13 mouse cellular contexts compared by ENCODE assay signal in the genomic region with DNA sequence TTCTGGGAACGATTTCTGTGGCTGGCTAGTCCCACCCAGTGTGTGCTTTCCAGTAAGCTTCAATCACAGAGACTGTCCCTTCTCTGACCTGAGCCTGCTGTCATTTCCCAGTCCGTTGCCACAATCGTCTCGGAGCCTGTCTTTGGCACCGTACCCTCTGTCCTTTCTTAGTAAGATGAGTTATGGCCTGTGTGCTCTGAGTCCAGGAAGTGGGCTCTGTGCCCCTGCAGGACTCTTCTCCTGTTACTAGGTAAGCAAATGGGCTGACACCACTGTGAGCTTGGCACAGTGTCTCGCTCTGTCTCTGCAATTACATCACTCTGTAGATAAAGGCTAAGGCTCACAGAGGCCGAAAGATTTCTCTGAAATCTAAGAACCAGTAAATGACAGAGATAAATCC.
DNase-seq lines count a peak whose midpoint lies in the region; ATAC-seq and TF ChIP-seq lines count a peak whose summit lies in the region.
"Had no signal": no experiment of that assay in that cellular context is flagged by ENCODE, and none has a peak within 500 bp of the region (broad histone marks: within the 10 kb centered on the region; RNA-seq: fewer than 3 reads in every experiment).

No protein-coding gene starts in this region.

- H3K4me2 ChIP-seq in intestine, embryonic 16.5 days (ENCODE audit: low read depth, low read length), result no peak overlapping the region
- H3K4me2 ChIP-seq in hindbrain, embryonic 13.5 days, result no peak overlapping the region
- H3K4me2 ChIP-seq: liver, embryonic 12.5 days; midbrain, embryonic 11.5 days; neural tube, embryonic 15.5 days had no signal

- H3K36me3 ChIP-seq in intestine, embryonic 16.5 days (ENCODE audit: control insufficient read depth, insufficient read depth, low read length), result no peaks in the 10 kb centered on the region
- no peaks in the 10 kb centered on the region for H3K36me3 ChIP-seq in hindbrain, embryonic 13.5 days
- H3K36me3 ChIP-seq: liver, embryonic 12.5 days; neural tube, embryonic 15.5 days had no signal

- 56% methylated on average over 7 of the region's 7 CpGs for WGBS in intestine, embryonic 16.5 days
- 82% methylated on average over 7 of the region's 7 CpGs for WGBS in hindbrain, embryonic 13.5 days

- no peaks in the 10 kb centered on the region for H3K9me3 ChIP-seq in intestine, embryonic 16.5 days (ENCODE audit: control insufficient read depth, low read length)
- no peaks in the 10 kb centered on the region for H3K9me3 ChIP-seq in hindbrain, embryonic 13.5 days
- H3K9me3 ChIP-seq: liver, embryonic 12.5 days; neural tube, embryonic 15.5 days had no signal

- H3K4me1 ChIP-seq in intestine, embryonic 16.5 days (ENCODE audit: control insufficient read depth, insufficient read depth, low read length), result peaks cover 6% of the 10 kb centered on the region; the same call in 1 of the 2 replicates
- H3K4me1 ChIP-seq in hindbrain, embryonic 13.5 days (replicated peaks), result no peaks in the 10 kb centered on the region
- H3K4me1 ChIP-seq: liver, embryonic 12.5 days; neural tube, embryonic 15.5 days had no signal

- intact Hi-C loops in gastrocnemius, adult 2 months (cut with DNase I), result no loop called here
- intact Hi-C loops in left cerebral cortex, postnatal 14 days (cut with DNase I), result no loop called here

- ATAC-seq in intestine, embryonic 16.5 days, result peak; percentile 47
- no peak for ATAC-seq in hindbrain, embryonic 13.5 days (ENCODE audit: low FRiP score)
- ATAC-seq: liver, embryonic 12.5 days had no signal

- H3K4me3 ChIP-seq in gastrocnemius, adult 2 months, result no peak overlapping the region
- H3K4me3 ChIP-seq in intestine, embryonic 16.5 days (ENCODE audit: low read length), result no peak overlapping the region
- H3K4me3 ChIP-seq in hindbrain, embryonic 13.5 days, result no peak overlapping the region
- H3K4me3 ChIP-seq: left cerebral cortex, adult 2 months; liver, embryonic 12.5 days; neural tube, embryonic 15.5 days had no signal

- H3K27me3 ChIP-seq in intestine, embryonic 16.5 days (replicated peaks; ENCODE audit: control insufficient read depth, insufficient read depth, low read length), result no peaks in the 10 kb centered on the region
- H3K27me3 ChIP-seq in hindbrain, embryonic 13.5 days, result no peaks in the 10 kb centered on the region
- H3K27me3 ChIP-seq: liver, embryonic 12.5 days; neural tube, embryonic 15.5 days had no signal

- peak; percentile 34 to 54 for DNase-seq in cerebellum, postnatal 10 days
- DNase-seq in cerebellum, adult 11-12 months, result no peak
- peak; percentile 68 for DNase-seq in gastrocnemius, adult 2 months
- DNase-seq in lung, postnatal 14 days, result peak; percentile 33
- no peak for DNase-seq in left cerebral cortex, postnatal 14 days (ENCODE audit: low spot score in 2 of 2)
- no peak for DNase-seq in layer of hippocampus, postnatal 25 days (ENCODE audit: extremely low spot score in 1 of 2, low spot score in 1 of 2)
- DNase-seq: thymus, postnatal 25 days had no signal

- H3K27ac ChIP-seq in gastrocnemius, adult 2 months, result peak overlapping the region; percentile 48; the same call in 1 of the 2 replicates
- H3K27ac ChIP-seq in intestine, embryonic 16.5 days (ENCODE audit: low read length), result peak overlapping the region; percentile 7; the same call in 1 of the 2 replicates
- H3K27ac ChIP-seq in hindbrain, embryonic 13.5 days, result no peak overlapping the region
- H3K27ac ChIP-seq: left cerebral cortex, adult 2 months; liver, embryonic 12.5 days; neural tube, embryonic 15.5 days had no signal

- no peak overlapping the region for H3K9ac ChIP-seq in intestine, embryonic 16.5 days (ENCODE audit: low read depth, low read length)
- H3K9ac ChIP-seq in hindbrain, embryonic 13.5 days, result no peak overlapping the region
- H3K9ac ChIP-seq: liver, embryonic 12.5 days; neural tube, embryonic 15.5 days had no signal

- no peak for TF ChIP-seq CTCF in gastrocnemius, adult 2 months (IDR thresholded peaks at IDR 0.05)

Comparison
In these comparisons a context has a peak if more than half of its experiments do, and no peak if none do; other contexts are left out.
1. DNase-seq: peak in cerebellum, postnatal 10 days (2 of 2), gastrocnemius, adult 2 months (single experiment) and lung, postnatal 14 days (single experiment); none in cerebellum, adult 11-12 months (single experiment), left cerebral cortex, postnatal 14 days (0 of 2) and layer of hippocampus, postnatal 25 days (0 of 2).